ENCODE assay signal across 10 mouse cellular contexts in genomic region chr1:161037026-161037425, GRCm38 (mm10). TPM values are rescaled to one million over a fixed set of nuclear protein-coding genes. Genes with fewer than 3 reads are reported as not detected.
DNase-seq lines count a peak whose midpoint lies in the region; ATAC-seq and TF ChIP-seq lines count a peak whose summit lies in the region.
"Had no signal": no experiment of that assay in that cellular context is flagged by ENCODE, and none has a peak within 500 bp of the region (broad histone marks: within the 10 kb centered on the region; RNA-seq: fewer than 3 reads in every experiment).

No protein-coding gene starts in this region.

- H3K4me2 ChIP-seq in lung, embryonic 15.5 days, result peak overlapping the region; percentile 67
- H3K4me2 ChIP-seq in embryonic facial prominence, embryonic 15.5 days (replicated peaks), result peak overlapping the region; percentile 63
- H3K4me2 ChIP-seq in limb, embryonic 12.5 days, result peak overlapping the region; percentile 93
- peak overlapping the region; percentile 72 for H3K4me2 ChIP-seq in stomach, embryonic 16.5 days (ENCODE audit: low read depth, low read length)

- no peak for DNase-seq in lung, adult 2 months
- no peak for DNase-seq in adrenal gland, adult 8-10 months
- DNase-seq in layer of hippocampus, adult 9-11 months, result no peak
- DNase-seq: layer of hippocampus, postnatal 36 days; thymus, postnatal 14 days had no signal

- no peaks in the 10 kb centered on the region for H3K27me3 ChIP-seq in lung, embryonic 15.5 days
- H3K27me3 ChIP-seq in embryonic facial prominence, embryonic 15.5 days, result no peaks in the 10 kb centered on the region
- no peaks in the 10 kb centered on the region for H3K27me3 ChIP-seq in limb, embryonic 12.5 days
- no peaks in the 10 kb centered on the region for H3K27me3 ChIP-seq in stomach, embryonic 16.5 days (ENCODE audit: control insufficient read depth, insufficient read depth, low read length)

- peaks cover 25% of the 10 kb centered on the region for H3K36me3 ChIP-seq in lung, embryonic 15.5 days
- peaks cover 30% of the 10 kb centered on the region for H3K36me3 ChIP-seq in embryonic facial prominence, embryonic 15.5 days
- peaks cover 50% of the 10 kb centered on the region for H3K36me3 ChIP-seq in limb, embryonic 12.5 days
- H3K36me3 ChIP-seq in stomach, embryonic 16.5 days (ENCODE audit: control insufficient read depth, insufficient read depth, low read length), result peaks cover 25% of the 10 kb centered on the region

- H3K9ac ChIP-seq in lung, embryonic 15.5 days, result peak overlapping the region; percentile 90
- H3K9ac ChIP-seq in embryonic facial prominence, embryonic 15.5 days, result peak overlapping the region; percentile 75
- peak overlapping the region; percentile 96 for H3K9ac ChIP-seq in limb, embryonic 12.5 days (replicated peaks)
- H3K9ac ChIP-seq in stomach, embryonic 16.5 days (ENCODE audit: low read length), result peak overlapping the region; percentile 82

- H3K4me3 ChIP-seq in lung, embryonic 15.5 days, result peak overlapping the region; percentile 64
- H3K4me3 ChIP-seq in lung, adult 2 months (replicated peaks; ENCODE audit: extremely low read depth, low read depth, low read length), result no peak overlapping the region
- H3K4me3 ChIP-seq in embryonic facial prominence, embryonic 15.5 days (replicated peaks), result peak overlapping the region; percentile 80
- H3K4me3 ChIP-seq in limb, embryonic 12.5 days (replicated peaks), result peak overlapping the region; percentile 74
- H3K4me3 ChIP-seq in stomach, embryonic 16.5 days (replicated peaks; ENCODE audit: low read length), result peak overlapping the region; percentile 62

- no peak for ATAC-seq in lung, embryonic 15.5 days (ENCODE audit: borderline replicate concordance, extremely low read depth, low FRiP score, low TSS enrichment)
- ATAC-seq in embryonic facial prominence, embryonic 15.5 days (ENCODE audit: insufficient number of reproducible peaks, low FRiP score, low TSS enrichment, low read depth), result no peak
- ATAC-seq in limb, embryonic 12.5 days (ENCODE audit: insufficient number of reproducible peaks, insufficient read depth, low FRiP score, low TSS enrichment, low read depth), result no peak
- no peak for ATAC-seq in stomach, embryonic 16.5 days (ENCODE audit: insufficient read depth, low FRiP score)
- no peak for ATAC-seq in frontal cortex, adult (ENCODE audit: low TSS enrichment)

- WGBS in lung, embryonic 15.5 days, result 0% methylated on average over 1 of the region's 1 CpGs
- WGBS in lung, adult 2 months, result 4% methylated on average over 1 of the region's 1 CpGs
- 0% methylated on average over 1 of the region's 1 CpGs for WGBS in embryonic facial prominence, embryonic 15.5 days
- 0% methylated on average over 1 of the region's 1 CpGs for WGBS in limb, embryonic 12.5 days
- 0% methylated on average over 1 of the region's 1 CpGs for WGBS in stomach, embryonic 16.5 days

- peak overlapping the region; percentile 82; the same call in 1 of the 2 replicates for H3K27ac ChIP-seq in lung, embryonic 15.5 days
- H3K27ac ChIP-seq in embryonic facial prominence, embryonic 15.5 days (replicated peaks), result peak overlapping the region; percentile 98
- peak overlapping the region; percentile 95 for H3K27ac ChIP-seq in limb, embryonic 12.5 days
- peak overlapping the region; percentile 91 for H3K27ac ChIP-seq in stomach, embryonic 16.5 days (ENCODE audit: low read length)

- H3K4me1 ChIP-seq in lung, embryonic 15.5 days, result peaks cover 17% of the 10 kb centered on the region; the same call in 1 of the 2 replicates
- peaks cover 13% of the 10 kb centered on the region for H3K4me1 ChIP-seq in lung, adult 2 months (ENCODE audit: control insufficient read depth, insufficient read depth, low read length)
- peaks cover 13% of the 10 kb centered on the region for H3K4me1 ChIP-seq in embryonic facial prominence, embryonic 15.5 days
- H3K4me1 ChIP-seq in limb, embryonic 12.5 days (replicated peaks), result peaks cover 18% of the 10 kb centered on the region
- H3K4me1 ChIP-seq in stomach, embryonic 16.5 days (ENCODE audit: control insufficient read depth, insufficient read depth, low read length), result peaks cover 9% of the 10 kb centered on the region

- no peak for TF ChIP-seq CTCF in lung, adult 2 months (IDR thresholded peaks at IDR 0.05; ENCODE audit: insufficient read depth, low read length)

- no peaks in the 10 kb centered on the region for H3K9me3 ChIP-seq in lung, embryonic 15.5 days
- no peaks in the 10 kb centered on the region for H3K9me3 ChIP-seq in embryonic facial prominence, embryonic 15.5 days (replicated peaks)
- no peaks in the 10 kb centered on the region for H3K9me3 ChIP-seq in limb, embryonic 12.5 days
- H3K9me3 ChIP-seq in stomach, embryonic 16.5 days (replicated peaks; ENCODE audit: control insufficient read depth, low read length), result no peaks in the 10 kb centered on the region

- no peak for TF ChIP-seq POLR2A in lung, adult 2 months (IDR thresholded peaks at IDR 0.05; ENCODE audit: borderline replicate concordance, extremely low read depth, low read depth, low read length)

RNA-seq across cellular contexts. Expression of gene Zbtb37, which starts 2.4 kb away (rescaled TPM):
- polyA plus RNA-seq in lung, embryonic 15.5 days (2015; fragmentation: Nextera tagmentation; extraction: Ambion mirVana), result 8.1 and 9.0 TPM in 2 replicates
- 1.4 and 3.4 TPM in 2 replicates for polyA plus RNA-seq in lung, adult 2 months (2012; rRNA removed)
- 7.8 and 8.1 TPM in 2 replicates for polyA plus RNA-seq in embryonic facial prominence, embryonic 15.5 days (2015; fragmentation: Nextera tagmentation; extraction: Ambion mirVana)
- 8.5 and 11.1 TPM in 2 replicates for polyA plus RNA-seq in limb, embryonic 12.5 days (2016; fragmentation: Nextera tagmentation; extraction: Ambion mirVana)
- 4.0 and 7.4 TPM in 2 replicates for polyA plus RNA-seq in stomach, embryonic 16.5 days (2015; fragmentation: Nextera tagmentation; extraction: Ambion mirVana)
- 10 to 100 TPM; 13.1 to 27.1 (median 19.0) TPM for total RNA-seq in adrenal gland, adult 8-10 months (2022)

RNA-seq across cellular contexts. Expression of gene Dars2, which starts 33.4 kb away (rescaled TPM):
- 34.3 and 35.1 TPM in 2 replicates for polyA plus RNA-seq in lung, embryonic 15.5 days (2015; fragmentation: Nextera tagmentation; extraction: Ambion mirVana)
- 4.3 and 10.6 TPM in 2 replicates for polyA plus RNA-seq in lung, adult 2 months (2012; rRNA removed)
- 24.5 and 29.5 TPM in 2 replicates for polyA plus RNA-seq in embryonic facial prominence, embryonic 15.5 days (2015; fragmentation: Nextera tagmentation; extraction: Ambion mirVana)
- polyA plus RNA-seq in limb, embryonic 12.5 days (2016; fragmentation: Nextera tagmentation; extraction: Ambion mirVana), result 35.7 and 37.5 TPM in 2 replicates
- 31.1 and 34.0 TPM in 2 replicates for polyA plus RNA-seq in stomach, embryonic 16.5 days (2015; fragmentation: Nextera tagmentation; extraction: Ambion mirVana)
- 10 to 100 TPM; 29.7 to 31.8 (median 31.0) TPM for total RNA-seq in adrenal gland, adult 8-10 months (2022)

RNA-seq across cellular contexts. Expression of gene Cenpl, which starts 33.5 kb away (rescaled TPM):
- polyA plus RNA-seq in lung, embryonic 15.5 days (2015; fragmentation: Nextera tagmentation; extraction: Ambion mirVana), result 35.4 and 35.9 TPM in 2 replicates
- polyA plus RNA-seq in lung, adult 2 months (2012; rRNA removed), result 0.70 and 1.1 TPM in 2 replicates
- polyA plus RNA-seq in embryonic facial prominence, embryonic 15.5 days (2015; fragmentation: Nextera tagmentation; extraction: Ambion mirVana), result 25.9 and 28.9 TPM in 2 replicates
- polyA plus RNA-seq in limb, embryonic 12.5 days (2016; fragmentation: Nextera tagmentation; extraction: Ambion mirVana), result 40.4 and 40.7 TPM in 2 replicates
- polyA plus RNA-seq in stomach, embryonic 16.5 days (2015; fragmentation: Nextera tagmentation; extraction: Ambion mirVana), result 22.6 and 26.3 TPM in 2 replicates
- total RNA-seq in adrenal gland, adult 8-10 months (2022), result 1 to 10 TPM; 1.7 to 3.6 (median 2.8) TPM

RNA-seq across cellular contexts. Expression of gene Serpinc1, which starts 58.6 kb away (rescaled TPM):
- polyA plus RNA-seq in lung, embryonic 15.5 days (2015; fragmentation: Nextera tagmentation; extraction: Ambion mirVana), result 2.3 and 3.7 TPM in 2 replicates
- polyA plus RNA-seq in lung, adult 2 months (2012; rRNA removed), result 0.88 and 1.2 TPM in 2 replicates
- 2.5 and 2.7 TPM in 2 replicates for polyA plus RNA-seq in embryonic facial prominence, embryonic 15.5 days (2015; fragmentation: Nextera tagmentation; extraction: Ambion mirVana)
- 2.8 TPM in 2 replicates for polyA plus RNA-seq in limb, embryonic 12.5 days (2016; fragmentation: Nextera tagmentation; extraction: Ambion mirVana)
- 34.1 and 40.6 TPM in 2 replicates for polyA plus RNA-seq in stomach, embryonic 16.5 days (2015; fragmentation: Nextera tagmentation; extraction: Ambion mirVana)
- total RNA-seq in adrenal gland, adult 8-10 months (2022), result 1 to 10 TPM in 3 of 4 experiments, under 1 TPM in 1; 0.80 to 2.2 (median 1.6) TPM

Comparison
In these comparisons a context has a peak if more than half of its experiments do, and no peak if none do; other contexts are left out.
1. RNA of gene Cenpl, which starts 33.5 kb away (polyA plus RNA-seq): 40.4 to 40.7 TPM in limb, embryonic 12.5 days, 35.4 to 35.9 TPM in lung, embryonic 15.5 days, 22.6 to 26.3 TPM in stomach, embryonic 16.5 days and 25.9 to 28.9 TPM in embryonic facial prominence, embryonic 15.5 days; 0.70 to 1.1 TPM in lung, adult 2 months; every median in the first group is over 10 times any median in the second.
2. Peak in every context shown above with its lines, with median percentiles within 50 percentile points of each other: H3K27ac ChIP-seq, H3K4me2 ChIP-seq and H3K9ac ChIP-seq.